Mouse (Mus musculus): ENCODE data around the gene Plpp1. TPM values are rescaled to one million over a fixed set of nuclear protein-coding genes. Genes with fewer than 3 reads are reported as not detected.

Plpp1 gene
- 5.1 and 5.2 TPM in 2 replicates for polyA plus RNA-seq (2012)

- H3K4me1 ChIP-seq (ENCODE audit: control insufficient read depth) = peaks cover 35% of the 10 kb centered on the region
Observed at GRCm38 (mm10) chr13:112800597-112801380, at the start of gene Plpp1. Plpp1 (plus strand) TSS chr13:112800792.

GRCm38 (mm10) chr13:112751454-112752308, 48.9 kb upstream of the Plpp1 start:
- TF ChIP-seq GATA1 (IDR thresholded peaks at IDR 0.05; ENCODE audit: low read length) = no peak
- no peak for TF ChIP-seq TAL1 (IDR thresholded peaks at IDR 0.05; ENCODE audit: low read length)
- Histone ChIP-seq H3K27me3 (ENCODE audit: control insufficient read depth) (no peaks in the 10 kb centered on the region), H3K36me3 (ENCODE audit: control insufficient read depth) (peaks cover 17% of the 10 kb centered on the region), H3K9me3 (ENCODE audit: control insufficient read depth, low read length) (no peaks in the 10 kb centered on the region), H3K4me1 (ENCODE audit: control insufficient read depth) (peaks cover 85% of the 10 kb centered on the region), H3K4me3 (replicated peaks) (peak overlapping the region; percentile 46)

More at GRCm38 (mm10) chr13:112800597-112801380, at the start of gene Plpp1:
- Histone ChIP-seq H3K27me3 (ENCODE audit: control insufficient read depth) (peaks cover 16% of the 10 kb centered on the region), H3K9me3 (ENCODE audit: control insufficient read depth, low read length) (peaks cover 3% of the 10 kb centered on the region), H3K36me3 (ENCODE audit: control insufficient read depth) (peaks cover 30% of the 10 kb centered on the region), H3K4me3 (replicated peaks) (peak within 1 kb of the TSS; percentile 100)
- TF ChIP-seq TAL1 (IDR thresholded peaks at IDR 0.05; ENCODE audit: low read length) (no peak), GATA1 (IDR thresholded peaks at IDR 0.05; ENCODE audit: low read length) (no peak)

GRCm38 (mm10) chr13:112752309-112752975, 48.1 kb upstream of the Plpp1 start:
- Histone ChIP-seq H3K4me3 (replicated peaks) (no peak overlapping the region), H3K4me1 (ENCODE audit: control insufficient read depth) (peaks cover 81% of the 10 kb centered on the region), H3K9me3 (ENCODE audit: control insufficient read depth, low read length) (no peaks in the 10 kb centered on the region), H3K36me3 (ENCODE audit: control insufficient read depth) (peaks cover 10% of the 10 kb centered on the region), H3K27me3 (ENCODE audit: control insufficient read depth) (no peaks in the 10 kb centered on the region)
- TF ChIP-seq GATA1 (IDR thresholded peaks at IDR 0.05; ENCODE audit: low read length) (no peak), TAL1 (IDR thresholded peaks at IDR 0.05; ENCODE audit: low read length) (no peak)

GRCm38 (mm10) chr13:112753522-112753921, 47.1 kb upstream of the Plpp1 start:
- Histone ChIP-seq H3K27me3 (ENCODE audit: control insufficient read depth) (no peaks in the 10 kb centered on the region), H3K4me1 (ENCODE audit: control insufficient read depth) (peaks cover 79% of the 10 kb centered on the region), H3K4me3 (replicated peaks) (no peak overlapping the region), H3K36me3 (ENCODE audit: control insufficient read depth) (peaks cover 10% of the 10 kb centered on the region), H3K9me3 (ENCODE audit: control insufficient read depth, low read length) (no peaks in the 10 kb centered on the region)
- no peak for TF ChIP-seq TAL1 (IDR thresholded peaks at IDR 0.05; ENCODE audit: low read length)
- TF ChIP-seq GATA1 (IDR thresholded peaks at IDR 0.05; ENCODE audit: low read length) = no peak

- Histone ChIP-seq H3K27me3 (ENCODE audit: control insufficient read depth) (no peaks in the 10 kb centered on the region), H3K9me3 (ENCODE audit: control insufficient read depth, low read length) (no peaks in the 10 kb centered on the region), H3K4me1 (ENCODE audit: control insufficient read depth) (peaks cover 77% of the 10 kb centered on the region), H3K36me3 (ENCODE audit: control insufficient read depth) (peaks cover 5% of the 10 kb centered on the region; the same call in 1 of the 2 replicates), H3K4me3 (replicated peaks) (no peak overlapping the region)
- TF ChIP-seq TAL1 (IDR thresholded peaks at IDR 0.05; ENCODE audit: low read length) (no peak), GATA1 (IDR thresholded peaks at IDR 0.05; ENCODE audit: low read length) (no peak)
Observed at GRCm38 (mm10) chr13:112754871-112755270, 45.7 kb upstream of the Plpp1 start.

- no peak overlapping the region for H3K4me3 ChIP-seq (replicated peaks)
- H3K4me1 ChIP-seq (ENCODE audit: control insufficient read depth) = peaks cover 77% of the 10 kb centered on the region
- no peaks in the 10 kb centered on the region for H3K27me3 ChIP-seq (ENCODE audit: control insufficient read depth)
- H3K36me3 ChIP-seq (ENCODE audit: control insufficient read depth) = peaks cover 3% of the 10 kb centered on the region; the same call in 1 of the 2 replicates
- TF ChIP-seq GATA1 (IDR thresholded peaks at IDR 0.05; ENCODE audit: low read length) (no peak), TAL1 (IDR thresholded peaks at IDR 0.05; ENCODE audit: low read length) (no peak)
- H3K9me3 ChIP-seq (ENCODE audit: control insufficient read depth, low read length) = no peaks in the 10 kb centered on the region
Observed at GRCm38 (mm10) chr13:112755507-112756010, 45.0 kb upstream of the Plpp1 start.

- no peak for TF ChIP-seq GATA1 (IDR thresholded peaks at IDR 0.05; ENCODE audit: low read length)
- TF ChIP-seq TAL1 (IDR thresholded peaks at IDR 0.05; ENCODE audit: low read length) = no peak
- Histone ChIP-seq H3K4me3 (replicated peaks) (no peak overlapping the region), H3K27me3 (ENCODE audit: control insufficient read depth) (no peaks in the 10 kb centered on the region), H3K9me3 (ENCODE audit: control insufficient read depth, low read length) (no peaks in the 10 kb centered on the region), H3K36me3 (ENCODE audit: control insufficient read depth) (no peaks in the 10 kb centered on the region), H3K4me1 (ENCODE audit: control insufficient read depth) (peaks cover 74% of the 10 kb centered on the region)
Observed at GRCm38 (mm10) chr13:112757395-112757794, 43.2 kb upstream of the Plpp1 start.

- TF ChIP-seq TAL1 (IDR thresholded peaks at IDR 0.05; ENCODE audit: low read length) = no peak
- TF ChIP-seq GATA1 (IDR thresholded peaks at IDR 0.05; ENCODE audit: low read length) = no peak
- Histone ChIP-seq H3K4me1 (ENCODE audit: control insufficient read depth) (peaks cover 76% of the 10 kb centered on the region), H3K36me3 (ENCODE audit: control insufficient read depth) (no peaks in the 10 kb centered on the region), H3K9me3 (ENCODE audit: control insufficient read depth, low read length) (no peaks in the 10 kb centered on the region), H3K27me3 (ENCODE audit: control insufficient read depth) (no peaks in the 10 kb centered on the region), H3K4me3 (replicated peaks) (no peak overlapping the region)
Observed at GRCm38 (mm10) chr13:112758546-112759090, 42.0 kb upstream of the Plpp1 start.
